Mouse (Mus musculus) heart, postnatal 0 days (tissue): ENCODE data around the gene Cfap97. TPM values are rescaled to one million over a fixed set of nuclear protein-coding genes. Genes with fewer than 3 reads are reported as not detected.
A peak's percentile ranks its signal among the peaks of the same experiment; 100 is the strongest.
"Not testable (repeated sequence)": the region's sequence is repeated elsewhere in the genome, so short reads cannot be mapped to it uniquely, and the experiment has no call there.

ENCODE experiments used
- ATAC-seq: fragments of 200-750 bp; cut with Nextera tagmentation; 2 replicates; pipeline ENCODE4 v1.8.0; 2017; ENCODE audit warnings: low read depth, moderate number of reproducible peaks, moderate library complexity; ENCODE audit not compliant: insufficient read depth
- DNase-seq: peaks from one replicate; pipeline ENCODE4 v3.0.0-alpha.2; 2016; ENCODE audit warnings: low spot score
- H3K27ac ChIP-seq: fragments of 300-500 bp; sonication (generic); 2 replicates; pipeline ENCODE4 v1.5.1; 2014; ENCODE audit warnings: low read depth, mild to moderate bottlenecking
- H3K27me3 ChIP-seq: fragments of 300-500 bp; sonication (generic); 2 replicates; pipeline ENCODE4 v1.6.1; 2014; ENCODE audit warnings: low read length, mixed read lengths; ENCODE audit not compliant: control insufficient read depth, insufficient read depth
- H3K36me3 ChIP-seq: fragments of 300-500 bp; sonication (generic); replicated peaks from 2 replicates; pipeline ENCODE4 v1.6.1; 2014; ENCODE audit warnings: low read length, mixed read lengths; ENCODE audit not compliant: control insufficient read depth, insufficient read depth
- H3K4me1 ChIP-seq: fragments of 300-500 bp; sonication (generic); 2 replicates; pipeline ENCODE4 v1.6.1; 2014; ENCODE audit warnings: antibody characterized with exemption; ENCODE audit not compliant: control insufficient read depth, insufficient read depth
- H3K4me2 ChIP-seq: fragments of 300-500 bp; sonication (generic); 2 replicates; pipeline ENCODE4 v1.6.1; 2014; ENCODE audit warnings: low read depth, mild to moderate bottlenecking, low read length, moderate library complexity
- H3K4me3 ChIP-seq: fragments of 300-500 bp; sonication (generic); 2 replicates; pipeline ENCODE4 v1.5.1; 2014; ENCODE audit warnings: low read depth, low read length
- H3K9ac ChIP-seq: fragments of 300-500 bp; sonication (generic); replicated peaks from 2 replicates; pipeline ENCODE4 v1.6.1; 2014; ENCODE audit warnings: low read depth, low read length, mixed read lengths
- H3K9me3 ChIP-seq: fragments of 300-500 bp; sonication (generic); replicated peaks from 2 replicates; pipeline ENCODE4 v1.6.1; 2016; ENCODE audit warnings: low read length; ENCODE audit not compliant: control insufficient read depth
- CTCF ChIP-seq: IDR thresholded peaks from 2 replicates; pipeline ENCODE4 v1.5.1; 2016; ENCODE audit warnings: antibody characterized with exemption, control low read depth, low read depth
- EP300 ChIP-seq: IDR thresholded peaks from 2 replicates; pipeline ENCODE4 v1.6.1; 2016; ENCODE audit warnings: antibody characterized with exemption, low read depth
- WGBS: fragments of 180-500 bp; shearing (Covaris S2); extraction: QIAGEN DNeasy Blood & Tissue Kit; methylation state at CpG from one replicate; pipeline ENCODE4 v1.1.7; 2014; 5-methylcytosine and 5-hydroxymethylcytosine counted together
- polyA plus RNA-seq: library from polyadenylated mRNA; unstranded; fragments of >200 nt; fragmentation: Nextera tagmentation; extraction: Ambion mirVana; gene quantifications from 2 replicates; pipeline ENCODE4 v1.2.1, GENCODE M21; 2015
- total RNA-seq: library from RNA; depleted of rRNA; stranded (reverse); fragments of >200 nt; gene quantifications from 2 replicates; pipeline ENCODE4 v1.2.3, GENCODE M21; 2014; ENCODE audit warnings: low replicate concordance; rRNA removed

Cfap97 gene
- total RNA-seq (13.7 and 14.8 TPM in 2 replicates), polyA plus RNA-seq (22.0 and 22.4 TPM in 2 replicates)

GRCm38 (mm10) chr8:46151202-46152062 is at the start of gene Cfap97:
Cfap97 (plus strand) TSS chr8:46151771.
- Histone ChIP-seq H3K4me2 (peak within 1 kb of the TSS; percentile 87), H3K36me3 (no peaks in the 10 kb centered on the region), H3K27ac (peak within 1 kb of the TSS; percentile 74), H3K4me1 (peaks cover 3% of the 10 kb centered on the region; the same call in 1 of the 2 replicates), H3K4me3 (peak within 1 kb of the TSS; percentile 81), H3K27me3 (no peaks in the 10 kb centered on the region), H3K9ac (peak within 1 kb of the TSS; percentile 89), H3K9me3 (no peaks in the 10 kb centered on the region)
- TF ChIP-seq EP300 = no peak
- DNase-seq = peak; percentile 35
- peak; percentile 61 for ATAC-seq
- 2% methylated on average over 59 of the region's 75 CpGs for WGBS

GRCm38 (mm10) chr8:46103434-46103833 is 48.1 kb upstream of the Cfap97 start:
- WGBS = 89% methylated on average over 11 of the region's 11 CpGs
- ATAC-seq = no peak
- TF ChIP-seq EP300 = no peak
- TF ChIP-seq CTCF = no peak
- no peak overlapping the region for H3K4me3 ChIP-seq
- no peak overlapping the region for H3K4me2 ChIP-seq
- no peak overlapping the region for H3K9ac ChIP-seq
- peaks cover 8% of the 10 kb centered on the region; the same call in 1 of the 2 replicates for H3K9me3 ChIP-seq
- H3K27me3 ChIP-seq = no peaks in the 10 kb centered on the region
- H3K36me3 ChIP-seq = peaks cover 39% of the 10 kb centered on the region
- no peaks in the 10 kb centered on the region for H3K4me1 ChIP-seq
- DNase-seq = no peak
- H3K27ac ChIP-seq = no peak overlapping the region

GRCm38 (mm10) chr8:46107690-46108089 is 43.9 kb upstream of the Cfap97 start:
- no peak for DNase-seq
- Histone ChIP-seq H3K27me3 (no peaks in the 10 kb centered on the region), H3K4me1 (no peaks in the 10 kb centered on the region), H3K36me3 (peaks cover 39% of the 10 kb centered on the region), H3K4me3 (no peak overlapping the region), H3K27ac (no peak overlapping the region), H3K9me3 (no peaks in the 10 kb centered on the region), H3K4me2 (no peak overlapping the region), H3K9ac (no peak overlapping the region)
- no peak for TF ChIP-seq EP300
- TF ChIP-seq CTCF = no peak
- no peak for ATAC-seq

GRCm38 (mm10) chr8:46113421-46114170 is 38.0 kb upstream of the Cfap97 start:
- not testable (repeated sequence) for H3K27ac ChIP-seq, H3K4me3 ChIP-seq, H3K9ac ChIP-seq, H3K27me3 ChIP-seq, ATAC-seq, H3K4me2 ChIP-seq, H3K4me1 ChIP-seq, DNase-seq, H3K9me3 ChIP-seq
- peaks cover 15% of the 10 kb centered on the region; the same call in 1 of the 2 replicates for H3K36me3 ChIP-seq

- Histone ChIP-seq H3K9me3 (no peaks in the 10 kb centered on the region), H3K27me3 (no peaks in the 10 kb centered on the region), H3K4me3 (no peak overlapping the region), H3K27ac (no peak overlapping the region), H3K4me2 (no peak overlapping the region), H3K9ac (no peak overlapping the region), H3K36me3 (peaks cover 8% of the 10 kb centered on the region; the same call in 1 of the 2 replicates), H3K4me1 (no peaks in the 10 kb centered on the region)
- WGBS = 49% methylated on average over 3 of the region's 3 CpGs
- DNase-seq (no peak), ATAC-seq (no peak)
- TF ChIP-seq EP300 (no peak), CTCF (no peak)
These were observed 34.4 kb upstream of the Cfap97 start for GRCm38 (mm10) chr8:46117172-46117571.
